Mouse (Mus musculus): ENCODE results near the gene Lamc2.

- TF ChIP-seq CTCF (IDR thresholded peaks at IDR 0.05; ENCODE audit: control insufficient read depth, insufficient read depth, low read length) (no peak), POLR2A (IDR thresholded peaks at IDR 0.05; ENCODE audit: borderline replicate concordance, control insufficient read depth, low read depth, low read length) (no peak)
These were observed 102.1 kb downstream of the Lamc2 start for GRCm38 (mm10) chr1:153084191-153084590.
